Mouse (Mus musculus) liver, embryonic 12.5 days (tissue): ENCODE results near the gene Kif27. TPM values are rescaled to one million over a fixed set of nuclear protein-coding genes. Genes with fewer than 3 reads are reported as not detected.

Experiments used
- ATAC-seq: fragments of 200-750 bp; cut with Nextera tagmentation; 2 replicates; pipeline ENCODE4 v1.8.0; 2017; ENCODE audit warnings: moderate number of reproducible peaks, mild to moderate bottlenecking, moderate library complexity
- H3K27ac ChIP-seq: fragments of 300-500 bp; sonication (generic); 2 replicates; pipeline ENCODE4 v1.5.1; 2016; ENCODE audit warnings: mild to moderate bottlenecking
- H3K27me3 ChIP-seq: fragments of 300-500 bp; sonication (generic); replicated peaks from 2 replicates; pipeline ENCODE4 v1.6.1; 2016; ENCODE audit warnings: mild to moderate bottlenecking, moderate library complexity
- H3K36me3 ChIP-seq: fragments of 300-500 bp; sonication (generic); 2 replicates; pipeline ENCODE4 v1.6.1; 2016; ENCODE audit warnings: mild to moderate bottlenecking, moderate library complexity
- H3K4me1 ChIP-seq: fragments of 300-500 bp; sonication (generic); 2 replicates; pipeline ENCODE4 v1.6.1; 2016
- H3K4me2 ChIP-seq: fragments of 300-500 bp; sonication (generic); 2 replicates; pipeline ENCODE4 v1.6.1; 2016; ENCODE audit warnings: mild to moderate bottlenecking, moderate library complexity
- H3K4me3 ChIP-seq: fragments of 300-500 bp; sonication (generic); 2 replicates; pipeline ENCODE4 v1.5.1; 2016; ENCODE audit warnings: mild to moderate bottlenecking, moderate library complexity
- H3K9ac ChIP-seq: fragments of 300-500 bp; sonication (generic); 2 replicates; pipeline ENCODE4 v1.6.1; 2016; ENCODE audit warnings: mild to moderate bottlenecking, moderate library complexity
- H3K9me3 ChIP-seq: fragments of 300-500 bp; sonication (generic); replicated peaks from 2 replicates; pipeline ENCODE4 v1.6.1; 2016; ENCODE audit warnings: mild to moderate bottlenecking, moderate library complexity
- WGBS: fragments of 180-500 bp; shearing (Covaris S2); methylation state at CpG from one replicate; pipeline ENCODE4 v1.1.7; 2016; ENCODE audit not compliant: insufficient replicate concordance; 5-methylcytosine and 5-hydroxymethylcytosine counted together
- polyA plus RNA-seq: library from polyadenylated mRNA; unstranded; fragments of >200 nt; fragmentation: Nextera tagmentation; extraction: Ambion mirVana; gene quantifications from 2 replicates; pipeline ENCODE4 v1.2.1, GENCODE M21; 2016

Kif27 gene
- polyA plus RNA-seq, 1 experiment from 2014 or later, result 0.06 TPM

DNA sequence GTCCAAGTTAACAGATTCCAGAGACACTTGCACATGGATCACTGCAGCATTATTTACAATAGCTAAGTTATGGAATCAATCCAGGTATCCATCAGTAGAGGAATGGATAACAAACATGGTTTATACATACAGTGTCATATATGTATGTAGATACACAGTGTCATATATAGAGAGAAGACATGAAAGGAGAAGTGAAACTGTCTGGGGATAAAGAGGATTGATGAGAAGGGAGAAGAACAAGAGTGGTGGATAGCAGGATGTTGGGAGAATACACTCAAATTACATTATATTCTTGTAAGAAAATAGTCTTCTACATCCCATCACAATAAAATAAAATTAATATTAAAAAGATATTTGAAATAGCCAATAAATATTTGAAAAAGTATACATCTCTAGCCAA is 5.9 kb downstream of the Kif27 start:
- Histone ChIP-seq H3K27me3 (peaks cover 25% of the 10 kb centered on the region), H3K4me2 (no peak overlapping the region), H3K9ac (no peak overlapping the region), H3K4me3 (no peak overlapping the region), H3K4me1 (no peaks in the 10 kb centered on the region), H3K36me3 (no peaks in the 10 kb centered on the region), H3K27ac (no peak overlapping the region), H3K9me3 (no peaks in the 10 kb centered on the region)
- ATAC-seq, result no peak

GRCm38 (mm10) chr13:58350606-58351005 is 8.3 kb downstream of the Kif27 start:
- no peaks in the 10 kb centered on the region for H3K9me3 ChIP-seq
- no peak overlapping the region for H3K4me2 ChIP-seq
- H3K27ac ChIP-seq, result no peak overlapping the region
- H3K4me3 ChIP-seq, result no peak overlapping the region
- H3K36me3 ChIP-seq, result no peaks in the 10 kb centered on the region
- WGBS, result 57% methylated on average over 4 of the region's 4 CpGs
- H3K4me1 ChIP-seq, result no peaks in the 10 kb centered on the region
- no peak overlapping the region for H3K9ac ChIP-seq
- ATAC-seq, result no peak
- peaks cover 8% of the 10 kb centered on the region; the same call in 1 of the 2 replicates for H3K27me3 ChIP-seq

DNA sequence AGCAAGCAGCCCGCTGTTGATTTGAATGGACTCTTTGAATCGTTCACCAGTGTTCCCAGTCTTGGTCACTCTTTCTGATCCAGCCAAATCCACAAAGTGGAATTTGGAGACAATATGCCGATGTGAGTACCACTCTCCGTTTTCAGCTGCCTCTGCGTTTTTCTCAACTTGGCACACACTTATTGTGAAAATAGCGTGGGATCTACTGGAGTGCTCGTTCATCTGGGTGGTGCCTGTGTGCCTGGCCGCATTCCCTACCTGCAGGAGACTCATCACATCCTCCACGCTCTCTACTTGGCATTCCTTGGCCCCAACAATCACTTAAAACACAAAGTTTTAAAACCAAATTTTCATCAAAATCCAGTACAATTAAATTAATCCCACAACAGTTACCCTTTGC is 14.4 kb downstream of the Kif27 start:
- no peak overlapping the region for H3K9ac ChIP-seq
- H3K9me3 ChIP-seq, result no peaks in the 10 kb centered on the region
- no peak for ATAC-seq
- H3K4me2 ChIP-seq, result no peak overlapping the region
- WGBS, result 71% methylated on average over 9 of the region's 9 CpGs
- no peaks in the 10 kb centered on the region for H3K36me3 ChIP-seq
- H3K27me3 ChIP-seq, result no peaks in the 10 kb centered on the region
- H3K27ac ChIP-seq, result no peak overlapping the region
- H3K4me3 ChIP-seq, result no peak overlapping the region
- H3K4me1 ChIP-seq, result no peaks in the 10 kb centered on the region

DNA sequence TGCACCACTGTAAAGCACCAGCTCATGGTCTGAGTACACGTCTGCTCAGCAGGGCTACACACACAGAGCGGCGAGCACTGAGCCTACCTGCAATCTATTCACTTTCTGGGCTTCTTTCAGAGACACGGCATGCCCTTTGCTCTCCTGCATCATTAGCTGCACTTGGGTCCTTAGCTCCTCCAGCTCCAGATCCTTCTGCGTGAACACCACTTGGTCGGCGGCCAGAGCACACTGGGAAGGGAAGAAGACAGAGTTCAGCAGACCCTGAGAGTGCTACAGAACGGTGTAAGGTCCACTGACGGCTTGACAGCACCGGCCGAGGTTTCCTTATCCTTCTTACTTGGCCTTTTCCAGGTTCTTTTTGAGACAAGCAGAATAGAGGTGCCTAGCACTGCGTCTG is 21.5 kb downstream of the Kif27 start:
- no peak overlapping the region for H3K4me2 ChIP-seq
- H3K36me3 ChIP-seq, result no peaks in the 10 kb centered on the region
- ATAC-seq, result no peak
- H3K27ac ChIP-seq, result no peak overlapping the region
- H3K27me3 ChIP-seq, result no peaks in the 10 kb centered on the region
- WGBS, result 66% methylated on average over 12 of the region's 12 CpGs
- no peaks in the 10 kb centered on the region for H3K4me1 ChIP-seq
- no peak overlapping the region for H3K4me3 ChIP-seq
- H3K9me3 ChIP-seq, result no peaks in the 10 kb centered on the region
- H3K9ac ChIP-seq, result no peak overlapping the region

DNA sequence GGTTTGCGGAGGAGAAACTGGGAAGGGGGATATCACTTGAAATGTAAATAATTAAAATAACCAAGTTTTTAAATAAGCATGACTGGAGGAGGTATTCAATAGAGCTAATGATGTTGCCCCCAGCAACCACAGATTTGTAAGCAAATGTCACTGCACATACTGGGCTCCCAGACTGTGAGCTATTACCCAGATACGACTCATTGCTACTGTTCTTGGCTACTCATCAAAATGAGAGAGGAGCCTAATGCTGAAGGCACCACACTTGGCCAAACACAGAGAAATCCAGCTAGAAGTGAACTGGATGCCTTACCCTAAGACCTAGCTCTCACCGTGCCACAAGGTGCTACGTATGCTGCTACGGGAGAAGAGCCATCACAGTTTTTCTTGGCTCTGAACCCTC is 24.8 kb downstream of the Kif27 start:
- Histone ChIP-seq H3K9ac (no peak overlapping the region), H3K9me3 (no peaks in the 10 kb centered on the region), H3K4me3 (no peak overlapping the region), H3K4me2 (no peak overlapping the region), H3K4me1 (no peaks in the 10 kb centered on the region), H3K27me3 (no peaks in the 10 kb centered on the region), H3K27ac (no peak overlapping the region), H3K36me3 (no peaks in the 10 kb centered on the region)
- 82% methylated on average over 5 of the region's 5 CpGs for WGBS
- no peak for ATAC-seq

DNA sequence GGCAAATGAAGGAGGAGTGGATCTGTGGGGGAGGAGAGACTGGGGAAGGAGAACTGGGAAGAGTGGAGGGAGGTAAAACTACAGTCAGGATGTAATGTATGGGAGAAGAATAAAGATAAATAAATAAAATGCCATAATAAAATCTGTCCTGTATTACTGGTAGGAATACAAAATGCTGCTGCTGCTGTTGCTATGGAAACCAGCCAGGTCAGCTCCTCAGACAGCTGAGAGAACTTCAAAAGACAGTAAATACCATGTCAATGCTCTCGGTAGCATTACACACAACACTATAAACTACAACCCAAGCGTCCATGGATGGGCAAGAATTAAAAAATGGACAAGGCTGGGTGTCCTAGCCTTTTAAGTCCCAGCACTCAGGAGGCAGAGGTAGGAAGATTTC is 41.2 kb downstream of the Kif27 start:
- no peak overlapping the region for H3K4me3 ChIP-seq

GRCm38 (mm10) chr13:58314991-58315390 is 43.9 kb downstream of the Kif27 start:
- Histone ChIP-seq H3K36me3 (no peaks in the 10 kb centered on the region), H3K27me3 (0 out of 2 replicates have a peak, but pooled peaks cover 5% of the 10 kb centered on the region), H3K9ac (no peak overlapping the region), H3K27ac (no peak overlapping the region), H3K9me3 (no peaks in the 10 kb centered on the region), H3K4me2 (no peak overlapping the region), H3K4me3 (no peak overlapping the region), H3K4me1 (peaks cover 10% of the 10 kb centered on the region; the same call in 1 of the 2 replicates)
- ATAC-seq, result peak; percentile 64
- 32% methylated on average over 6 of the region's 6 CpGs for WGBS

More for the DNA sequence above, 41.2 kb downstream of the Kif27 start:
- Histone ChIP-seq H3K9ac (no peak overlapping the region), H3K4me2 (no peak overlapping the region), H3K27me3 (0 out of 2 replicates have a peak, but pooled peaks cover 5% of the 10 kb centered on the region), H3K27ac (no peak overlapping the region), H3K36me3 (no peaks in the 10 kb centered on the region), H3K4me1 (peaks cover 10% of the 10 kb centered on the region; the same call in 1 of the 2 replicates), H3K9me3 (no peaks in the 10 kb centered on the region)
- ATAC-seq, result no peak
- WGBS, result 46% methylated on average over 2 of the region's 2 CpGs

DNA sequence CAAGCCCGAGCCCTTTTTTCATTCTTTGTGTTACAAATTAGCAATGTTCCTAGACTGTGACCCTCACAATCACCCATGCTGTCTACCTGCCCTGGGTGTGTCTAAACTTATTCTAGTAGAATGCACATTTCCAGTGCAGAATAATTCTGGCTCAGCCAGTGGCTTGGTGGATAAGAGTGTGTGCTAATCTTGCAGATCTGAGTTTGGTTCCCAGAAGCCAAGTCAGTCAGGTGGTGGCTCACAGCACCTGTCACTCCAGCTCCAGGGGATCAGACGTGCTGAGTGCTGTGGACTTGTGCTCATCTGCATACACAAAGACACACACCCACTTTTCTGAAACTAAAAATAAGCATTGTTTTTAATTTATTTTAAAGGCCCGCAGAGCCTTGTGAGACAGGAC is 45.2 kb downstream of the Kif27 start:
- Histone ChIP-seq H3K9ac (no peak overlapping the region), H3K4me2 (no peak overlapping the region), H3K27me3 (0 out of 2 replicates have a peak, but pooled peaks cover 5% of the 10 kb centered on the region), H3K9me3 (no peaks in the 10 kb centered on the region), H3K36me3 (no peaks in the 10 kb centered on the region), H3K4me1 (peaks cover 10% of the 10 kb centered on the region; the same call in 1 of the 2 replicates), H3K27ac (no peak overlapping the region), H3K4me3 (no peak overlapping the region)
- WGBS, result 58% methylated on average over 3 of the region's 3 CpGs
- no peak for ATAC-seq

DNA sequence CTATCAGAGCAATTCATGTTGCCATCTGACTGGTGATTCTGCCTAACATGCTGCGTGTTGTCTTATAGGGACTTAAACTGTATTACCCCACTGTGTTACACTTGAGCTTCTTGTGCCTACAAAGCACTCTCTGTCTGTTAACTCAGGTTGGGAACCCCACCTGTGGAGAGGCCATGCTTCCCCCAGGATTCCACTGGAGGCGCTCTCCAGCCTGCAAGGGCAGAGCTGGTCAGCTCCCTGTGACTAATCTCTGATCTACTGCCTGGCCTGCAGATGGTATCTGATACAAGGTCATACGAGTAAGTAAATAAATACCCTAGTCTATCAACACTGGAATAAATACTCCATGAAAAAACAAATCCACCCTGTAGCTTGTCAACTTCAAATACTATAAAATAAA is 47.6 kb downstream of the Kif27 start:
- Histone ChIP-seq H3K4me2 (no peak overlapping the region), H3K9me3 (no peaks in the 10 kb centered on the region), H3K4me1 (peaks cover 10% of the 10 kb centered on the region; the same call in 1 of the 2 replicates), H3K27ac (no peak overlapping the region), H3K36me3 (no peaks in the 10 kb centered on the region), H3K27me3 (no peaks in the 10 kb centered on the region), H3K9ac (no peak overlapping the region), H3K4me3 (no peak overlapping the region)
- WGBS, result 44% methylated on average over 3 of the region's 3 CpGs
- ATAC-seq, result no peak

DNA sequence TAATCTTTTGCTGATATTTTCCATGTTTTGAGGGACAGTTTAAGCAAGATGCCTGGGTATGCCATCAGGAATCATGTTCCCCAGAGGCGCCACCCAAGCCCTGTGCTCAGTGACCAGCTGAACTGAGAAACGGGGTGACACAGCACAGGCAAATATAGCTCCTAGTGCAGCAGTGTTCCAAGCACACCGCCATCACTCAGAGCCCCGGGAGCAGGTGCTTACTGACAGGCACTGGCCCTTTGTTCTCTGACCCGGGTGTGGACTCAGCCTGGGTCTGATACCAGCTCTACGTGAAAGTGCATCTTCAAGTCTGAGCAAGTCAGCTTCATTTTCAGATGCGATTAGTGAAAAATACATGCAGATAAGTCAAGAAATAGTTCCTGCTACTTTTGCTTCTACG is 49.4 kb downstream of the Kif27 start:
- Histone ChIP-seq H3K9me3 (no peaks in the 10 kb centered on the region), H3K27ac (no peak overlapping the region), H3K4me2 (no peak overlapping the region), H3K4me1 (peaks cover 6% of the 10 kb centered on the region; the same call in 1 of the 2 replicates), H3K4me3 (no peak overlapping the region), H3K27me3 (no peaks in the 10 kb centered on the region), H3K9ac (no peak overlapping the region), H3K36me3 (no peaks in the 10 kb centered on the region)
- 66% methylated on average over 8 of the region's 8 CpGs for WGBS
- no peak for ATAC-seq

DNA sequence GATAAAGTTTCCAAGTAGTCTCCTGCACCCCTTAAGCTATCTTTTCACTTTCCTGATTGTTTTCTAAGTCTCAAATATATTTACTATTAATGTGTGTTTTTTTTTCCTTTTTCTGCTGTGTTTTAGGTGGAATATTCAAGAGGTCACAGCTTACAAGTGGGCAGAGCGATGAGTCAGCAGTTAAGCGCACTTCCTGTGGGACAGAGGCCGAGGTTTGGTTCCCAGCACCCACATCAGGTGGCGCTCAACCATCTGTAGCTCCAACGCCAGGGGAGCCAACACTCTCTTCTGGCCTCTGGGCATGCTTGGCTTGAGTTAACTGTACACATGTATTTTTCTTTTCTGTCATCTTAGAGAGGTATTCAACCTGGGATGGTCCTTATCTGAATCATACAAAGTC is 51.5 kb downstream of the Kif27 start:
- Histone ChIP-seq H3K36me3 (no peaks in the 10 kb centered on the region), H3K9ac (no peak overlapping the region), H3K4me1 (no peaks in the 10 kb centered on the region), H3K27ac (no peak overlapping the region), H3K4me3 (no peak overlapping the region), H3K9me3 (no peaks in the 10 kb centered on the region), H3K27me3 (no peaks in the 10 kb centered on the region), H3K4me2 (no peak overlapping the region)
- WGBS, result 74% methylated on average over 5 of the region's 5 CpGs
- no peak for ATAC-seq

DNA sequence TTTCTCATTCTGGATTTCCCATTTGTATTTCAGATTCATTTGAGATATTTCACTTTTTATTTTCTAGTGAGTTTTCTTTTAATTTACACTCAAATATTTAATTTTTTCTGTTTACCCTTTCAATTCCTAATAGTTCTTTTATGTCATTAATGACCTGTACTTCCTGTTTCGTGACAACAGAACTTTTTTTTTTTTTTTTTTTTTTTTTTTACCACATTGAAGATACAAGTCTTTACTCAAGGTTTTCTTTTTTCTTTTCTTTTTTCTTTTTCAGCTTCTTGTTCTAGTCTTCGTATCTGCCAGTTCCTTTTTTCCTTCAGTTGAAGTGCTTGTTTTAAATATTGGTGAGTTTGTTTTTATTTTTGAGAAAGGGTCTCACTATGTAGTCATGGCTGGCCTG is 53.7 kb downstream of the Kif27 start:
- ATAC-seq, result no peak
- no peak overlapping the region for H3K9ac ChIP-seq
- no peaks in the 10 kb centered on the region for H3K4me1 ChIP-seq
- no peaks in the 10 kb centered on the region for H3K9me3 ChIP-seq
- H3K27me3 ChIP-seq, result no peaks in the 10 kb centered on the region
- H3K4me3 ChIP-seq, result no peak overlapping the region
- H3K36me3 ChIP-seq, result no peaks in the 10 kb centered on the region
- no peak overlapping the region for H3K27ac ChIP-seq
- 61% methylated on average over 2 of the region's 2 CpGs for WGBS
- no peak overlapping the region for H3K4me2 ChIP-seq

DNA sequence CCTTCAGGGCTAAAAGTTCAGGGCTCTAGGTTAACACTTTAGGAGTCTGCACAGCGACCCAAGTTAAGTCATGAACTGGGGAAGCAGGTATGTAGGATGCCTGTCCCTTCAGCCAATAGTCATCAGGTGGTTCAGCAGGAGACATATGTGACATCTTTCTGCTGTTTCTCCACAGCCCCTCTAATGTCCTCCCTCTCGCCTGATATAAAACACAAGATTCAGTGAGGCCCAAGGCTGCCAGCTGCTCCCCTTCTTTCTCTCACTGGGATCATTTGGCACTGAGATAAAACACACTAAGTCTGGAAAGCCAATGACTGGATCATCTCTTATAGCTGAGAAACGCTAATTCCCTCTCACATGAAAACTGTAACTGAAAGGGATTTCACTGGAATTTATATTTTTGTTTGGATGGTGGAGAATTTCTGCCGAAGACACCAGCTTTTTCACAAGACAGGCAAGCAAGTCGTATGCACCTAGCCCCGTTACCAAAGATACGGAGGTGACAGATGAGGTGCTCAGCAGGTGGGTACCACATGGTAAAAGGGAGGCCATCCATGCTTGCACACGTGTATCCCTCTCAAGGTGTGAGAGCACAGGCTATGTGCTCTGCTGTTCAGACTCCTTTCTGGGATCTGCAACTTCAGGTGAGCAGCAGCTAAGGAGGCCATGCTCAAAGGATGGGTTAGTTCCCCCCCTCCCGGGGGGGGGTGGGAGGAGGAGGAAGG is 56.3 kb downstream of the Kif27 start:
- no peak overlapping the region for H3K9ac ChIP-seq
- WGBS, result 61% methylated on average over 9 of the region's 9 CpGs
- no peak overlapping the region for H3K27ac ChIP-seq
- H3K9me3 ChIP-seq, result no peaks in the 10 kb centered on the region
- no peak for ATAC-seq
- H3K27me3 ChIP-seq, result no peaks in the 10 kb centered on the region
- no peaks in the 10 kb centered on the region for H3K4me1 ChIP-seq
- no peak overlapping the region for H3K4me2 ChIP-seq
- H3K4me3 ChIP-seq, result no peak overlapping the region
- no peaks in the 10 kb centered on the region for H3K36me3 ChIP-seq
